Mouse (Mus musculus): ENCODE measurements around the gene Magi2.
"Not testable (repeated sequence)": the region's sequence is repeated elsewhere in the genome, so short reads cannot be mapped to it uniquely, and the experiment has no call there.

Magi2 gene

DNA sequence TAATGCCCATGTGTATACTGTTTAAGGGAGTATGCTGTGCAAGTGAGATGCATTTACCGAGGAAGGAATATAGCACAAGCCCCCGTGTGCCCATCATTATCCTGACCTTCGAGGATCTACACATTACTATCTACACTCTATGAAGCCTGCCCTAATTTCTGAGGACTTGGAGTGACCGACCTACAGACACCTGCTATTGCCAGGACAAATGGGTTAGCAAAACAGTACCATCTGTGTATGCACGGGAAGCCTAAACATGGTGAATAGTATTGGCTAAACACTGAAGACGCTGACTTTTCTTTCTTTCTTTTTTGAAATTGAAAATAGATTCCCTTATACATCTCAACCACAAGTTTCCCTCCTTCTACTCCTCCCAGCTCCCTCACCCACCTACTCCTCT lies 1024.7 kb downstream of the Magi2 start:
- no peak for DNase-seq (ENCODE audit: low spot score)

DNA sequence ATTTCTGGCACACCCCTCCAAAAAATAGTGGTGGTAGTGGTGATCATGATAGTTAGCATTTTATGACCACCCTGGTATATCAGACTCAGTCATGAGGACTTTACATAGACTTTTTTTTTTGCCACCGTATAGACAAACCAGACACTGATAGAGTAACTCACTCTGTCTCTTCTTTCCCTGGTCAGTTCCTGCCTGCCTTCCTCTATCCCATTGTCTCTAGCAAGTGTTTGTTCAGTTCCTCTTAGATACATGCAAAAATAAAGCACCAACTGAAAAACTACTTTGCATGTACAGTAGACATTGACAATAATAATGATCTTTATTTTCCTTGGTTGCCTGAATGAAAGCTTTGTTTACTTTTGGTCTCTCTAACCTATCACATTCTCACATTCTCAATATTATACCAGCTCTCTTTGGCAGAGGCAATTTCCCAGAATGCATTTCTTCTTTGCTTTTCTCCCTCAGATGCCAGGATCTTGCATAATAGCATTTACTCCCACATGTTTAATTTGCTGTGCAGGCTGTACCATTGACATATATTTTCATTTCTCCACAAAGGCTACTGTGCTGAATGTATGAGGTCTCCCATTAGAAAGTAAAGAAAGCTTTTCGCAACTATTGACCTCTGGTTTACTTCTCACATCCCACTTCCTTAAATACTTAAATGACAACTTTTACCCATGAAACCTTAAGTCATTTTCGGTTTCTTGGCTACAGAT lies 1029.5 kb downstream of the Magi2 start:
- DNase-seq (ENCODE audit: low spot score): no peak

- no peak for DNase-seq (ENCODE audit: low spot score)
These were observed 1030.1 kb downstream of the Magi2 start for GRCm38 (mm10) chr5:20256933-20257332.

DNA sequence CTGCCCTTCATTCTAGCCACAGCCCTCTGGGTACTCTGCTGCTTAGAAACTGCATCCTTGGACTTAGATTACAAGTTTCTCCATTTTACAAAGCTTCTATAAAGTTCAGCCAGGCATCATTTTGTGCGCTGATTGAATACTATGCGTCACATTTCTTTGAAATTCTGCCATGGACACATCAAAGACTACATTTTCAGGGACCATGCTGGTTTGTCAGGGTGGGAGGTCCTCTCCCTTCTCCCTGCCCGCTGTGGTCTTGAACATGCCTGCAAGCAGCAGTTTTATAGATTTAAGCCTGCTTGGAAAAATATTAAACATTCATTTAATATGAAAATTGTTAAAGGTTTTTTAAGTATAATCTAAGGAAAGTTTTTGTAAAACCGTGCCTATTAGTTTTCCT lies 1030.6 kb downstream of the Magi2 start:
- DNase-seq (ENCODE audit: low spot score): no peak

DNA sequence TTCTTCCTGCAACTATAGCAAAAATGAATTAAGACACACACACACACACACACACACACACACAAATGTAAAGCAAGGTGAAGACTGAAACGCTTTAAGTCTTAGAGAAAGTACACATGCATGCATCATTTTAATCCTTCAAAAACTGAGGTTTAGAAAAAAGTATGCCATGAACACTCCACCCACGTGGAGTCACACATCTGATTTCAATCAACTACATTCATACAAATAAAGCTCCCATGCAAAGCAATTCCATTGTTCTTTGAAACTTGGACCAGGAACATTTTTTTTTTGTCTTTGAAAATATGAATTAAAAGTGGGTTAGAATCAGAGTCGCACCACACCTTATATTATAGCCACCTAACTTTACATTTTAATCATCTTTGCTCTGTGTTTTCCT lies 1032.9 kb downstream of the Magi2 start:
- DNase-seq (ENCODE audit: low spot score): no peak

DNA sequence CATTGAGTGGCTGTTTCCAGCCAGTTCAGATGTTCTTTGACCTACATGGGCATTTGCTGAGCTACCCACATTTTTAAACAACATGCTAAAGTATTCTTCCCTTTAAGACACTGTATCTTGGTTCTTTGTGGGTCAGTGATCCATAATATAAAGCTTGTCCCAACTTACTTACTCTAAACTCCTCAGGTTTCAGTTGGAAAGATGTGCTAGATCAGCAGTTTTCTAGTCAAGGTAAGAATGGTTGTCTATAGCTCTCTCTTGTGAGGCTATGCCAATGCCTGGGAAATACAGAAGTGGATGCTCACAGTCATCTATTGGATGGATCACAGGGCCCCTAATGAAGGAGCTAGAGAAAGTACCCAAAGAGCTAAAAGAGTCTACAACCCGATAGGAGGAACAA lies 1045.8 kb downstream of the Magi2 start:
- DNase-seq (ENCODE audit: low spot score): not testable (repeated sequence)

DNA sequence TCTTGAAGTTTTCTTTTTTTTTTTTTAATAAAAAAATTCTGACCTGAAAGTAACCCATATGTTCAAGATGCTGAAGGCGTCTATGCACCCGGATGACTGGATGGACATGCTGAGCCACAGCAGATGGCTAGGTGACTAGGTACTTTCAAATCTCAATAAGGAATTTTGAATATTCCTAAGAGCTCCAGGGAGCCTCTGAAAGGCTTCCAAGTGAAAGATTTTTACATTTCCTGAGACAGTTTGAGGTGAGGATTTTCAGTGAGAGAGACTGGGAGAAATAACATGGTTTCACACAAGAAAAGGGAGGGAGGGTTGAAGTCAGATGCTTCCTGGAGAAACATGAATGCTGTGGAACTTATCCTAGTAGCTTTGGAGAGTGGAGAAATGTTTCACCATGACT lies 1048.8 kb downstream of the Magi2 start:
- no peak for DNase-seq (ENCODE audit: low spot score)

- DNase-seq (ENCODE audit: low spot score): no peak
These were observed 1058.4 kb downstream of the Magi2 start for GRCm38 (mm10) chr5:20285080-20285840.

DNA sequence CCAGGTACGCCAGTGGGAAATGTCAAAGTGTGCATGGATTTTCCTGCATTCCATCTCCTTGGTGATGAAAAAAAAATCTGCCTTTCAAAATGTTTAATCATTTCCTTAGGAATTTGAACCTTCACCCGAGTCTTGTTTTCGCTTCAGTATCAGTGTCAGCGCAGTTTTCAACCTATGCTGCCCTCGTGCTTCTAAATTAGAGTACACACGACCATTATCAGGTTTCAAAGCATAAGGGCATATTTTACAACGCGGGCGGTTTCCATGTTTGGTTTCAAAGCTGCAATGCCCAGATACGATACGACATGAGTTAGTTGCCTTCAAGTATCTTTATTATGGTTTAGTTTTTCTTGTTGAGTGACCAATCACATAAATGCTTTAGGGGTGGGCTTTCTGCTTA lies 1067.7 kb downstream of the Magi2 start:
- DNase-seq (ENCODE audit: low spot score): peak; percentile 26

DNA sequence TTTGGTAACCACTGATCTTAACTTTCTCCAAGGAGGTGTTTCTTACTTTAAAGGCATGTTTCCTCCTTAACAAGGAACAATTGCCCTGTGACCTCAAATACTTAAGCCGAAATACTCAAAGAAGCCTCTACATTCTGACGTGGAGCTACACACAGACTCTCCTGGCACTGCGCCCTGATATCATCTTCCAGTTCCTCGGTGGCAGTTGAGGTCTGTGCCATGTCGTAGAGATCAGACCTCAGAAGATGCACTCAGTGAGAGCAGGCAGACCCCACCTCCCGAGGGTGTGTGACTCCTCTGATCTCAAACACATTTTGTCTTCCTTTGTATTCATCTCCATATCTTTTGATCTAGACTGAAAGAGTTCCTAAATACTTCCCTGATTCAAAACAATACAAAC lies 1073.0 kb downstream of the Magi2 start:
- no peak for DNase-seq (ENCODE audit: low spot score)

- no peak for DNase-seq (ENCODE audit: low spot score)
These were observed 1076.5 kb downstream of the Magi2 start for GRCm38 (mm10) chr5:20303056-20303965.

DNA sequence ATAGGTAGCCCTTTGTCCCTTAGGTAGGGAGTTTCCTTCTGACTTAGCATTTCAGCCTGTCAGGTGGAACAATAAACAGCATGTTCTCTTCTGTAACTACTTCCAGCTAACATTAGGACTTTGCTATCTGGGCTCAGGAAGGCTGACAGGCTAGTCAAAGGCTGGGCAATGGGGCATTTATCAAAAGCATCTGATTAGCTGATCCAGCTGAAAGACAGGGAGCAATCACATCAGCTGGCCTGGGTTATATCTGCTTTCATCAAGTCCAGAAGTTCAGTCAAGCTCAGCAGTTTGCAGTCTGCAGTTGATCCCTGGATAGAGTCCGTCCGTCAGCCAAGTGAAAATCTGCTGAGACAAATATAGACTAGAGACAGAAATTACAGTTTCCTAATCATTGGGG lies 1094.1 kb downstream of the Magi2 start:
- DNase-seq (ENCODE audit: low spot score): no peak

- DNase-seq (ENCODE audit: low spot score): no peak
These were observed 1098.5 kb downstream of the Magi2 start for GRCm38 (mm10) chr5:20325290-20325689.

DNA sequence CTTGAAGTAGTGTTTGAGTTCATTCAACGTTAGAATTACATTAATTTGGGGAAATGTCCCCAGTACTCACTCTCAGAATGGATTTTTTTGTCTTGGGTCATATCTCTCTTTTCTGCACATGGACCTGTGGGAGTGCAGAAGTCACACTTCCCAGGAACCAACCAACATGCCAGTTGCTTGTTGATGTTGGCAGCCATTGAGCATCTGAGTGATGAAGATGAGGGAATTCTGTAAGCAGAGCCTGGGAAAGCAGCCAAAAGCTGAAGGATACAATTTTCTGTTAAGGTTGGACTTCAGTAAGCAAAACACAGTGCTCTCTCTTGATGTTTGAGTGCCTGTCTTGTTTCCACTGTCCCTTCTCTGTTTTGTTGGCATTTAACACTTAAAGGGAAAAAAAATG lies 1102.1 kb downstream of the Magi2 start:
- no peak for DNase-seq (ENCODE audit: low spot score)

DNA sequence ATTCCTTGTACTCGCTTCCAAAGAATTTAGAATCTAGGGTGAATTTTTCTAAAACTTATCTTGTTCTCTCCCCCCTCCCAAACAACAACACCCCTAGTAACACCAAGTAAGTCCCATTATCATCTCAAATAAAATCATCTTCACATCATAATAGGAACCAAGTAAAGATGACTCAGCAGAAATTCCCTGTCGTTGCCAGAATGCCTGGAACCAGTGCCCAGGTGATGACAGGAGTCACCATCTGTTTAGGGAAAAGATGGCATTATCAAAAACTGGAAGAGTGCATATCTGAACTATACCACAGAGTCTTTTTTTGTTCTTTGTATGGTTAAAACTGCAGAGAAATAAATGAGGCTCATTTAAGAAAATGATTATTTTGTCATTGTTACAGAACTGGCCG lies 1103.2 kb downstream of the Magi2 start:
- no peak for DNase-seq (ENCODE audit: low spot score)

DNA sequence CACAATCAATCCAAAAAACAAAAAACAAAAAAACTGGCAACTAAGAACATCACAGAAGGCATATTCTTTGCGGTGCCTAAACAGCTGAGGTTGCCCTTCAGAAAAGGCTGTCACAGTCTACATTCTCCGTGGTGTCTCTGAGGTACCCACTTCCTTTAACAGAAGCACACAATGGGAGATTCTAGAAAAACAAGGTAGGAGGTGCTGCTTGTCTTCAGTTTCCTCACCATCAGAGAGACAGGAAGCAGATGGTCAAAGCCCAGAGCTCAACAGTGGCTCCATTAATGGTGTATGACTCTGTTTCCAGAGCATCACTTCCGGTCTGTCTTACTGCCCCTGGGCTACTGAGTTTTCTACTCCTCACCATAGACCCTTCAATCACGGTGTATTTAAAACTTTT lies 1105.7 kb downstream of the Magi2 start:
- DNase-seq (ENCODE audit: low spot score): no peak

DNA sequence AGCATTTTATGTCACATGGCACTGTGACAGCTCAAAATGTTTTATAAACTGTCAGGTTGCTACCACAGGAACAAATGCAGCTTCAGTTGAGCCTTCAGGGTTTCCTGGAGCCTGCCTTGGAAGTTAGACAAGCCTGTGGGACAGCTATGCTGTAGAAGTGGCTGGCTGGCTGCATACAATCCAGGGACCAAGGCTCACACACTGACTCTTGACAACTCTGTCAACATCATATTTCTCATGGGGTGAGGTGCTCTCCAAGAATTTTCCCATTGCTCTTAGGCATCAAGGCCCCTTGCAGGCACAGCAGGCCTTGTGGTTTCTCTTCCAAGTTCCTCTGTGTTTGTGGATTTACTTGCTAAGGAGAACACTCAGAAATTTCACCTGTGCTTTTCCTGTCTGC lies 1107.7 kb downstream of the Magi2 start:
- no peak for DNase-seq (ENCODE audit: low spot score)

DNA sequence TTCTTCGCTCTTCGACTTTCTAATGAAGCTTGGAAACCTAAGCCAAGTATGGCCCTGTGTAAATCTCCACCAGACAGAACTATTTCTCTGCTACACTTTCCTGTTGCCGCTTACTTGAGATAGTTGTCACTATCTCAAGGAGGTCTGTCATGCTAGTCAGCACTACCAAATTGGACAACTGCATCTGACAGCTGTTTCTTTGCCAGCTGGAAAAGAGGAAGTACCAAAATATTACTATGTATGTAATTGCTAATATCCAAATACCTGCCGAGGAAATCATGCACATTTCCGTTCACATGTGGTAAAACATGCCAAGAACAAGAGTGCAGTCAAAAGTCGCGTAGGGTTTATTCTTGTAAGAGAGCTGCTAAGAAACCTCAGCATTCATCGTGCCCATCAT lies 1126.1 kb downstream of the Magi2 start:
- DNase-seq (ENCODE audit: low spot score): no peak

DNA sequence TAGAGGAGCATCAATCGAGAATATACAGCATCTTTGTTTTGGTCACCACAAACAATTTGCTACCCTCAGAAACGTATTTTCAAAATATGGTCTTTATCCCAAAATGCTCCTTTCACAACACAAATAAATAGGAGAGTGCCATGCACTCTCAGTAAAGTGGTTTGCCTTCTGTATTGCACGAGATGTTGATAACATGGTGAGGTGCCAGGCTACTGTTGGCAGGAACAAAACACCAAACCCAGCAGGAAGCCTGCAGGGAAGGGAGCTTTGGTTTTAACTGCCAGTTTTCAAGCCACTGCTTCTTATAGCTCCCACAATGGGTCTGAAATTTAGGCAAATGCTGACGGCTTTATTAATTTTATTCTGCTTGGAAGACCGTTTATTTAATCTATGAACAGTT lies 1131.6 kb downstream of the Magi2 start:
- DNase-seq (ENCODE audit: low spot score): no peak

DNA sequence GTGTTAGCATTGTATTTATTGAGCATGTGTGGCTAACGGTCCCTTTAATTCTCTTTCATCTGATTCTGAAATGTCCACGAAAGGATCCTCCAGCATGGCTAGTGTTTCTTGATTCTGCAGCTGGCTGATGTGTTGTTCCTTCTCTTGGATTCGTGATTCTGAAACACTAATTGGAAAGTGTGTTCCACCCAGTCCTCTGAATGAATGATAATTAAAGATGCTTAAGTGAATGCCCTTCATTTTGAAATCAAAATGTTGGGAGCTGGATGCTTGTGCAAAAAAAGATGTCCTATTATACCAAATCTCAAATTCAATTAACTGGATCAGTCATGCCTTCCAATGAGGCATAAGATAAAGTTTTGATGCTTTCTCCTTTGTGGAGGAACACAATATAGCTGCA lies 1132.2 kb downstream of the Magi2 start:
- no peak for DNase-seq (ENCODE audit: low spot score)

GRCm38 (mm10) chr5:20362154-20362553 lies 1135.3 kb downstream of the Magi2 start:
- no peak for DNase-seq (ENCODE audit: low spot score)

DNA sequence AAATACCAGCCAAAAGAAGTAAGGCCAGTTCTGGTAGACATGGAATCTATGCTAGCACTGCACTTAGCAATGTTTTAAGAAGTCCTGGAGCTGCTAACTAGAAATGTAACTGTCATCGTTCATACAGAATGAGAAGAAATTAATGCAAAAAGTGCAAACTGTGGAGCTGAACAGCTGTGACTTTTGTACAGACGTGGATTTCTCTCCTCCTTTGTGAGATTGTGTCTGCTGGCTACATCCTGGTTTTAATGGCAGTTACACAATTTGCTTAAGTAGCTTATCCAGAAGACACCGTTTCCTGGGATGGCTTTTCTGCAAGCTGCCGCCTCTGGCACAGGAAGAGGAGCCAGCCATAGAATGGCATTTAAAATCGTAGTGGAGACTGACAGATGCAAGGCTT lies 1136.4 kb downstream of the Magi2 start:
- no peak for DNase-seq (ENCODE audit: low spot score)

GRCm38 (mm10) chr5:20373586-20373985 lies 1146.8 kb downstream of the Magi2 start:
- no peak for DNase-seq (ENCODE audit: low spot score)
